Mouse (Mus musculus) spleen, adult 2 months (tissue): Measurements from ENCODE around the gene Klf16. TPM values are rescaled to one million over a fixed set of nuclear protein-coding genes. Genes with fewer than 3 reads are reported as not detected.

Experiments used
- DNase-seq, 2 experiments: peaks; one replicate each; pipeline versions ENCODE4 v3.0.0 to v3.0.0-alpha.2; 2012 to 2021; ENCODE audit warnings: low spot score in 2 of 2, low read depth in 1 of 2
- H3K27ac ChIP-seq: fragments of 200-500 bp; 2 replicates; pipeline ENCODE4 v1.5.1; 2012; ENCODE audit warnings: low read length, inconsistent platforms; ENCODE audit not compliant: insufficient read depth
- H3K27me3 ChIP-seq: fragments of 200-500 bp; 2 replicates; pipeline ENCODE4 v1.6.1; 2012; ENCODE audit warnings: mild to moderate bottlenecking, moderate library complexity, low read length, inconsistent platforms; ENCODE audit not compliant: control insufficient read depth, insufficient read depth
- H3K36me3 ChIP-seq: fragments of 200-500 bp; 2 replicates; pipeline ENCODE4 v1.6.1; 2012; ENCODE audit warnings: mild to moderate bottlenecking, low read length, inconsistent platforms; ENCODE audit not compliant: control insufficient read depth, insufficient read depth
- H3K4me1 ChIP-seq: fragments of 200-500 bp; 2 replicates; pipeline ENCODE4 v1.6.1; 2011; ENCODE audit warnings: inconsistent platforms; ENCODE audit not compliant: control insufficient read depth, insufficient read depth, insufficient read length
- H3K4me3 ChIP-seq: fragments of 200-500 bp; 2 replicates; pipeline ENCODE4 v1.5.1; 2011; ENCODE audit warnings: mild to moderate bottlenecking, inconsistent platforms; ENCODE audit not compliant: insufficient read depth, insufficient read length; ENCODE audit errors: extremely low read depth
- CTCF ChIP-seq: fragments of 200-500 bp; IDR thresholded peaks from 2 replicates; pipeline ENCODE4 v1.5.1; 2011; ENCODE audit warnings: mild to moderate bottlenecking, inconsistent platforms; ENCODE audit not compliant: insufficient read depth, insufficient read length, insufficient replicate concordance; ENCODE audit errors: extremely low read depth
- POLR2A ChIP-seq: fragments of 200-500 bp; IDR thresholded peaks from 2 replicates; pipeline ENCODE4 v1.6.1; 2011; ENCODE audit warnings: low read depth, low read length, inconsistent platforms
- WGBS: fragments of 180-500 bp; shearing (Covaris S2); methylation state at CpG from one replicate; pipeline ENCODE4 v1.1.7; 2018; 5-methylcytosine and 5-hydroxymethylcytosine counted together
- polyA plus RNA-seq: library from polyadenylated mRNA; depleted of rRNA; stranded (reverse); fragments of >200 nt; gene quantifications from 2 replicates; pipeline ENCODE4 v1.2.3, GENCODE M21; 2012

Gene Klf16
- polyA plus RNA-seq, 1 experiment: 27.9 TPM

GRCm38 (mm10) chr10:80621690-80621939 lies 44.5 kb upstream of the Klf16 start:
- Histone ChIP-seq H3K27me3 (no peaks in the 10 kb centered on the region), H3K4me3 (peak overlapping the region; percentile 65), H3K27ac (peak overlapping the region; percentile 88), H3K36me3 (no peaks in the 10 kb centered on the region), H3K4me1 (peaks cover 4% of the 10 kb centered on the region; the same call in 1 of the 2 replicates)
- no peak for DNase-seq
- TF ChIP-seq POLR2A (no peak), CTCF (no peak)
- 3% methylated on average over 9 of the region's 9 CpGs for WGBS

GRCm38 (mm10) chr10:80620796-80621689 lies 43.9 kb upstream of the Klf16 start:
- Histone ChIP-seq H3K4me1 (peaks cover 4% of the 10 kb centered on the region; the same call in 1 of the 2 replicates), H3K4me3 (peak overlapping the region; percentile 7; the same call in 1 of the 2 replicates), H3K36me3 (no peaks in the 10 kb centered on the region), H3K27ac (peak overlapping the region; percentile 88), H3K27me3 (no peaks in the 10 kb centered on the region)
- no peak for TF ChIP-seq POLR2A
- TF ChIP-seq CTCF: no peak
- DNase-seq: no peak
- WGBS: 62% methylated on average over 16 of the region's 16 CpGs

GRCm38 (mm10) chr10:80620365-80620764 lies 43.2 kb upstream of the Klf16 start:
- peaks cover 5% of the 10 kb centered on the region; the same call in 1 of the 2 replicates for H3K36me3 ChIP-seq

DNA sequence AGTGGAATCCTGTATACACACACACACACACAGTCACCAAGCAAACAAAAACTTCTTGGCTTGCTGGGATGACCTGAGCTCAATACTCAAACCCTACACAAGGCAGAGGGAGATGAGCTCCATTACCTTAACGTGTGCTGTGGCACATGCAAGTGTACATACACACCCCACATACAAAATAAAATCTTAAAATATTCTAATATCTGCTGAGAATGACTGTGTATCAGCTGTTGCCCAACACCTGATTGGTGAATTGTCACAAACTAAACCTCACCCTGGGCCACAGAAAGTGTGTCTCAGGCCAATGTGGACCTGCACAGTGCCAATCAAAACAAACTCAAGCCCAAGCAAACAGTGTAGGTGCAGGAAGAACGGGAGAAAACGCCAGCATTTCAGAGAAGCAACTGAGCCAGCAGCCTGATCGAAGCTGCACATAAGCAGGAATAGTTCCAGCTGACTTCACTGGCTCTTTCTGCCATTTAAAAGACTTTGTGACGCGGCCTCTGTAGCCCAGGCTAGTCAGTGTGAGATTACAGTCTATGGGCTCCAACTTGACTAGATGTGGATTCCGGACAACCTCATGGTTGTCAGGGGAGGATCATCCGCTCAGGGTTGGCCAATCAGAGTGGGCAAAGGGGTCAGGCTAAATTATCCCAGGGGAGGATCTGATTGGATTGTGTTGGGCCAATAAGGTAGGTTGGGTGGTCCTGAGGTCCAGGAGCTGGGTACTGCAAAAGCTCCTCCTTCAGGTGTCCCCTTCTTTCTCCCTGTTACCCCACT lies 42.5 kb upstream of the Klf16 start:
- no peak for DNase-seq
- H3K27ac ChIP-seq: no peak overlapping the region
- H3K4me1 ChIP-seq: peaks cover 4% of the 10 kb centered on the region; the same call in 1 of the 2 replicates
- TF ChIP-seq POLR2A (no peak), CTCF (no peak)
- no peak overlapping the region for H3K4me3 ChIP-seq
- H3K27me3 ChIP-seq: no peaks in the 10 kb centered on the region
- WGBS: 89% methylated on average over 8 of the region's 8 CpGs
- peaks cover 9% of the 10 kb centered on the region; the same call in 1 of the 2 replicates for H3K36me3 ChIP-seq

More at GRCm38 (mm10) chr10:80620365-80620764, 43.2 kb upstream of the Klf16 start:
- no peak overlapping the region for H3K4me3 ChIP-seq
- H3K4me1 ChIP-seq: peaks cover 4% of the 10 kb centered on the region; the same call in 1 of the 2 replicates
- no peak for TF ChIP-seq CTCF
- no peak for TF ChIP-seq POLR2A
- no peaks in the 10 kb centered on the region for H3K27me3 ChIP-seq
- WGBS: 94% methylated on average over 9 of the region's 9 CpGs
- no peak overlapping the region for H3K27ac ChIP-seq
- DNase-seq: no peak

- peak; percentile 66 for DNase-seq
Measured at GRCm38 (mm10) chr10:80618181-80618580, 41.1 kb upstream of the Klf16 start.

DNA sequence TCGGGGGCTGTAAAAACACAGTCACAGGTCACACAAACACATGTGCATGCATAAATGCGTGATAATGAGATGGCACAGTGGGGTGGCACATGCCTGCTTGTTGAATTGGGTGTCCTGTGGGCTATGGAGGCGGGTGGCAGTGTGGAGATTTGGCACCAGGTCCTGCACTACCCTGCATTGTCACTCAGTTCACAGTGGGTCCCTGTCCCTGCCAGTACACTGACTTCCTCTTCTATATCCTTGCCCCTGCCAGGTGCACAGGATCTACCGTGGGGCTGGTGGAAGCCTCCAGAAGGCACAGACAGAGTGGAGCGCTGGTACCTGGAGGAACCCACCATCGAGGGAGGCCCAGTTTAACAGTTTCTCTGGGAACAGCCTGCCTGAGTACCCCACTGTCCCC lies 37.2 kb upstream of the Klf16 start:
- DNase-seq: no peak

More at GRCm38 (mm10) chr10:80618181-80618580, 41.1 kb upstream of the Klf16 start:
- peaks cover 11% of the 10 kb centered on the region; the same call in 1 of the 2 replicates for H3K36me3 ChIP-seq
- H3K27me3 ChIP-seq: no peaks in the 10 kb centered on the region
- peaks cover 11% of the 10 kb centered on the region; the same call in 1 of the 2 replicates for H3K4me1 ChIP-seq
- TF ChIP-seq CTCF: no peak
- no peak for TF ChIP-seq POLR2A
- WGBS: 9% methylated on average over 9 of the region's 9 CpGs
- peak overlapping the region; percentile 52 for H3K27ac ChIP-seq
- H3K4me3 ChIP-seq: no peak overlapping the region

More for the DNA sequence above, 37.2 kb upstream of the Klf16 start:
- TF ChIP-seq POLR2A (no peak), CTCF (no peak)
- Histone ChIP-seq H3K4me3 (no peak overlapping the region), H3K27me3 (no peaks in the 10 kb centered on the region), H3K36me3 (peaks cover 11% of the 10 kb centered on the region; the same call in 1 of the 2 replicates), H3K4me1 (peaks cover 37% of the 10 kb centered on the region; the same call in 1 of the 2 replicates), H3K27ac (no peak overlapping the region)
- WGBS: 51% methylated on average over 6 of the region's 6 CpGs
